Mouse (Mus musculus) right cerebral cortex, postnatal 25 days (tissue): ENCODE results near the gene Pdgfc.

Experiments used
- DNase-seq: peaks from one replicate; pipeline ENCODE4 v3.0.0; 2022

Pdgfc gene

DNA sequence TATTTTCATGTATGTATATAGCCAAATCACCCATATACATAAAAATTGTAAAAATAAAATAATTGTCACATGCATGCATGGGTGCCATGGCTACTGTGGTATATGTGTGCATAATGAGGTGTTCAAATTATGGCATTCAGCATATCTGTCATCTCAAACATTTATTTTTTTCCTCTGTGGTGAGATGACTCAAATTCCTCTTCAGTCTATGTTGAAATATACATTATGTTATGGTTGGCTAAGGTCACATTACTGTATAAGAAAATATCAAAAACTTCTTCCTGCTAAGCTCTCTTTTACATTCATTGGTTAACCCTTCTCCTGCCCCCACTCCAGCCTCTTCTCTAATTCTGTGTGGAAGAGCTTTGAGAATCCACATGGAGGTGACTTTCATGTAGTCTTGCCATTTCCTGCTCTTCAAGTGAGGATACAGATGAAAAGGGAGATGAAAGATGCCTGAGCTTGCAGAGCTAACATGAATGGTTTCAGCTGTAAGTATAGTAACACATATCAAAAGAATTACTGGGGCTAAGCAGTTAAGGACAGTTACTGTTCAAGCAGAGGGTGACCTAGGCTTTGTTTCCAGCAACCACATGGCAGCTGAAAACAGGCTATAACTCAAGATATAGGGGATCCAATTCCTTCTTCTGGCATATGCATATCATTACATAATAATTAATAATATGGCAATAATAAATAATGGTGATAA lies 124.4 kb downstream of the Pdgfc start:
- DNase-seq: no peak

DNA sequence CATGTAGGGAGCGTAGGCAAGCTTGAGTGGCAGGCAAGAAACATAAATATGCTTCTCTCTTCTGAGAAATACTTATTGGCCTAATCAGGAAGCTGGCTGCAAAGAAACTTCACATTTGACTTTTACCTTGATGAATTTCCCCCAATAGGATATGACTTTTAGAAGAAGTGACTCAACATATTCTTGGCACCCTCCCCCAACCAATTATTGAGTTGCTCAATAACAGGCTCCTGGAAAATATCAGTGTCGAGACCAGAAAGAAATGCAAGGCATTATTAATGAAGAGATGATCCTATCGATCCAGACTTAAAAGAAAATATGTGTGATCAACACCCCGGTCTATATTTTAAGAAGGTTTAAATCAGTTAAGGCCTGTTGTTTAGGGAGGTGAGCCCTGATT lies 125.9 kb downstream of the Pdgfc start:
- DNase-seq: no peak

GRCm38 (mm10) chr3:81164091-81164490 lies 127.9 kb downstream of the Pdgfc start:
- no peak for DNase-seq

GRCm38 (mm10) chr3:81170073-81170809 lies 134.0 kb downstream of the Pdgfc start:
- DNase-seq: no peak

- DNase-seq: no peak
Observed at GRCm38 (mm10) chr3:81174832-81175231, 138.6 kb downstream of the Pdgfc start.

DNA sequence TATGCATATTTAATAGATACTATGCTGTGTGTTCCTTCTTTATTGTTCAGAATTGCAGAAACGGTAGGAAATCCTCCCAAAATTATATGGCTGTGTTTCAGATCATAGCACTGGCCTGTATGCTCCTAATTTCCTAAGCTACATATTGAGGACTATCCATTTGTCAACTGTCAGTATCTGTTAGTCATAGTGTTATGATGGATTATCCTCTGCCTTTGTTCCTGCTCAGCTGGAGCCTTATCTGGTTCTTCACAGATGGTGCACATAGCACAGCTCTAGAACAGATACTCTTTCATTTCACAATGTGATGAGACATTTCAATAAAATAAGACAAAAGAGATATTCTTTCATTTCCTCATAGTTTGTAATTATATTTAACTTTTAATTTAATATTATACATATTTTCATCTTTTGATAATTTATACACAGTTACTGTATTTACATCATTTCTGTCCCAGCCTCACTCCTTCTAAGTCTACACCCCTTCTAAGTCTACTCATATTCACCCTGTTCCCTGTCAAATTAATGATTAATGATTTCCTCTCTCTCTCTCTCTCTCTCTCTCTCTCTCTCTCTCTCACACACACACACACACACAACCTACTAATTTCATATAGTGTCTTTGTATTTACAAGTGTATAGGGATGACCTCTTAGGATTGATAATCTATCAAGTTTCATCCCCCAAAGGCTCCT lies 145.2 kb downstream of the Pdgfc start:
- DNase-seq: no peak

DNA sequence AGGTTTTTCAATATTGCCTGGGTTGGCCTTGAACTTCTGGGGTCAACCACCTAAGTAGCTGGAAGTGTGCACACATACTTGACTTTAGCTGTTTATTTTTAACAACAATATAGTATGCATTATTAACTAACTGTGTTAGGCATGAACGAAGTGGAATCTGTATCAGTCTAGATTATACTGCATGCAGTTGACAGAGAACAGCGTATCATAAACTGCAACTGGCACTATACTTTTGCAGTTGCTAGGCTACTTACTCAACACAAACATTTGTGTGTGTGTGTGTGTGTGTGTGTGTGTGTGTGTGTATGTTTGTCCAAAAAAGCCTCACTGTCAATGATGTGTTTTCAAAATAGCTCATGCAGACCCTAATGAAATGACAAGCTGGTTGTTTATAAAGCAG lies 160.7 kb downstream of the Pdgfc start:
- DNase-seq: no peak

DNA sequence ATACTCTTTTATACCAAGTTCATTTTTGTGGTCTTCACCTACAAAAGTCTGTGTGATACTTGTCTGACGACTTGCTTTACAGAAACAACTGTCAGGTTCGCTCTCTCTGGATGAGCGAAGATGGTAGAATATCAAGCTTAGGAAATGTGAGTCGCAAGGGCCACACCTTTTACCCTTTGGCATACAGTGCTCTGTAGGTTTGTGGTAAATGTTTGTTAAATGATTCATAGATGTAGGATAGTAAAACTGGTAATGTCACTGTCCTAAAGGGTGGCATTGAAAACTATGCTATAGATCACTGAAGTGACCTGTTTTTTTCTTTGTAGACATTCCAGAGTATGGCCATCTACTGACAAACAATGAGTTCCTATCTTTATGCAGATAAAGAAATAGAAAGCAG lies 161.4 kb downstream of the Pdgfc start:
- DNase-seq: no peak

DNA sequence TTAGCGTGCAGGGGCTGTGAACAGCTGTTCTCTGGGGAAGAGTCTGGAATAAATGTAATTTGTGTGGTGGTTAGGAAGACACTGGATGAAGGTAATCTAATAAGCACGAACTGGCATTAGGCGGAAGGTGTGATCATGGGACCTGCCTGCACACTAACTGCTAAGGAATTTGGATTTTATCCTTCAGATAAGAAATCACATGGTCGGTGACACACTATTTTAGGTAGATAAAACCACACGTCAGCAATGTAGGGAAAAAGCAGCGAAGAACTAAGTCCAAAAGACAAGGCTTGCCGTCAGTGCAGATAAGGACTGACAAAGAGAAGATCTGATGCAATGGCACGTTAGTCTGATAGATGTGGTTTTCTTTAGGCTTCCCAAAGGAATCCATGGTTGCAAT lies 164.4 kb downstream of the Pdgfc start:
- no peak for DNase-seq

DNA sequence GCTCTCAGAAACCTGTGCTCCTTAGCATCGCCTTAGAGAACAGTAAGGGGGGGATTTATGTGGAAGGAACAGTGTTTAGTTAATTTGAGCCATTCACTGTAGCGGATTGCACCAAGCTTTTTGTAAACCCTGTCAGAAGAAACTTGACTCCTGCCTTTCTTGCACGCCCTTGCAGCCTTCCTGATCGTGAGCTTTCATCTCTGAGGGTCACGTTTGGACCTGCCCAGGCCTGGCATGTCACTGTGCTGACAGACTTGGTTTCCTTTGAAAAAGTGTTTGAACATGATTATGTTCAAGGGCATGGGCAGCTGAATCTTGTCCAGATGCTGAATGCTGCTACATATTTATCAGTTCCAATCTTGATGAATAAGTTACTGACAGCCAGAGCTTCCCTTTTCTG lies 169.0 kb downstream of the Pdgfc start:
- no peak for DNase-seq

DNA sequence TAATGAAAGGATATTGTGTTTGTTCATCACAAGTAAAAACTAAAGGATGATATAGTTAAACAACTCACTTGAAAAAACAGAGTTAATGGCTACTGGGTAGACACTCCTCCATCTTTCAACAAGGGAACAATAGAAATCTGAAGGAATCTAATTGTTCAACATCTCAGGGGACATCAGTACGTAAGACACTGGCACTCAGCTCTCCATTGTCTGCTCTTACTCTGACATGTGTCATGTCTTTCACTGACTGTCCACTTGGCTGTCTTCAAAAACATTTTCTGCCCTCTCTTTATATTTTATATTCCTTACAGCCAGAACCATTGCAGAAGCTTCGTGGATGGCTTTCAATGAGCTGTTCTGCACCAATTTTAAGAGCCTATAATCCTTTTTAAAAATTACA lies 172.0 kb downstream of the Pdgfc start:
- no peak for DNase-seq

DNA sequence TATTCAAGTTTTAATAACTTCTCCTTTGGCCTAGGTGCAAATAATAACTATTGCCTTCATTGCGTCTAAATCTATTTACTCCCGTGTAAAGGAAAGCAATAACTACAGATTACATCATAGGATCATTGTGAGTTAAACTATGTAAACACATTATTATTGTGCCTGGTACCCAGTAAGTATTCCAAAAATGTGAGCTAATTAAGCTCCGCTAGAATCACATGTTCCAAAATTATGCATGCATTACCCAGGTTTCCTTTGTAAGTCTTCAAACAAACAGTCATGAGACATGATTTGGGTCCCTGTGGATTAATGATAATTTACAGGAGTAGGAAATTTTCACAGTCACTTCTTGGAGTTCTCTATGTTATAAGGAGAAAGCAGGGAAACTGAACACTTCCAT lies 174.9 kb downstream of the Pdgfc start:
- no peak for DNase-seq

DNA sequence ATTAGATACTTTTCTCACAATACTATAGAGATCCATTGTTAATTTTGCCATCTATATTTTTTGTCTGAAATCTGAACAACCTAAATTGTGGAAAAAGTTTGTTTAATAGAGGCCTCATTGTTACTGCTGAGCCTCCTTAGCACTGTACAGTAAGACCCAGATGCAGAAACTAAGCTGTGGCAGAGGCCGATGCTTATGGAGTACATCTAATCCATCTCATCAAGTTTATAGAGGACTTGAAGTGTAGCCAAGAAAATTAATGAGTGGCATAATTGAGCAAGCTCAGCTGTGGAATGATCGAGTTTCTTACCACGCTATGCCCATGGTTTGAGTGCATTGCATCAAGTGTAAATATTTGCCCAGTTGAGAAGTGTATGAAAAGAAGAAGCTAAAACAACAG lies 175.4 kb downstream of the Pdgfc start:
- DNase-seq: no peak

- no peak for DNase-seq
Observed at GRCm38 (mm10) chr3:81215547-81216118, 179.4 kb downstream of the Pdgfc start.

GRCm38 (mm10) chr3:81221682-81222081 lies 185.5 kb downstream of the Pdgfc start:
- DNase-seq: no peak

DNA sequence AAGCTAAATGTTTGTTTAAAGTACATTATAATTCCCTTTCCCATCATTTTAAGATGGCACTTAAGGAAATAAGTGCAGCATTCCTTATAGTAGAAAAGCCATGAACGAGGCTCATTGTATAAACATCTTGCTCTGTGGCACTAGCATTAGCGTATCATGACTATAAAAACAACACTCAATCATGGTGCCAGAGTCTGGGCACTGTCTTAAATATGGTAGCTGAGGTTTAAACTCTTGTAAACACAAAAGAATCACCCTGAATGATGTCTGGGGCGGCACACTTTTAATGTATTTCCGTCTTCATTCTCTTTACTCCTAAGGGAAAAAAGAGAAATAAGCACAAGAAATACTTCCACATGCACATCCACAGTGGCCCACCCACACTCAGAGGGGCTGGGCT lies 192.1 kb downstream of the Pdgfc start:
- DNase-seq: no peak

- no peak for DNase-seq
Observed at GRCm38 (mm10) chr3:81242697-81243590, 206.7 kb downstream of the Pdgfc start.

DNA sequence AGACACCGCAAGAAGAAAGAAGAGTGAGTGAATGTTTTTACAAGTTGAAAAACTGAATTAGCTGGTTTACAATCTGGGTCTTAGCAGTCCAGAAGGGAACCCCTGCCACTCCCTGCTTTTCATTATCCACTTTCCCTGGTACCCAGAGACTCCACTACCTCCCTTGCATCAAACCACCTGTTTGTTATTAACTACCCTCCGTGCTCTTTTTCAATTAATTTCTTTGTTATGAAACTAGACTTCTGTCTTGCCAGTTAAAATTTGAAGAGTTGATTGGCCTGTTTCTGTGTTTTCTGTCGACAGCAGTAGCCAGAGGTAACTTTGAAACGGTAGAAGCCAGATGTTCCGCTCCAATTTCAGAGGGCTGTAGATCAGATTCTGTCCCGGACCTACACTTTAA lies 207.4 kb downstream of the Pdgfc start:
- no peak for DNase-seq

- DNase-seq: no peak
Observed at GRCm38 (mm10) chr3:81262801-81263200, 226.6 kb downstream of the Pdgfc start.
